Mouse (Mus musculus): ENCODE measurements around the gene Abcf2. TPM values are rescaled to one million over a fixed set of nuclear protein-coding genes. Genes with fewer than 3 reads are reported as not detected.
A peak's percentile ranks its signal among the peaks of the same experiment; 100 is the strongest.

Gene Abcf2
- polyA plus RNA-seq, 1 experiment, result 33.9 TPM

GRCm38 (mm10) chr5:24537618-24538017 lies 39.6 kb downstream of the Abcf2 start:
- 68% methylated on average over 16 of the region's 16 CpGs for WGBS

DNA sequence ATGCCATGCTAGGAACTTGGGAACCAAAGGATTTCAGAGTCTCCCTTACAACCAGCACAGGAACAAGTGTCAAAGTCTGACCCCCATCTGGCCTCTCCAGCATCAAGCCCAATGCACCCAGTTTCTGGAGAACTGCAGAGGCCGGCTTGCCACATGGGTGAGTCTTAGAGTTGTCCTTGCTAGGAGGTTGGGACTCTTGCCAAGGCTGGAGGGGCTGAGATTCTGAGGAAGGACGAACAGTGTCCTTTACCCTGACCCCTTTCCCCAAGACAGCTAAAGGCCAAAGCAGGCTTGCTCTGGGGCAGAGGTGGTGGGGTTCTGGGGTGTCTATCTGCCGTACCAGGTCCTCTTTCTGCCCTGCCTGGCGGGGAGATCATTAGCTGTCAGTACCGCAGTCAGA lies 40.8 kb downstream of the Abcf2 start:
- DNase-seq (ENCODE audit: low read depth, low spot score), result no peak
- WGBS, result 83% methylated on average over 5 of the region's 5 CpGs

More at GRCm38 (mm10) chr5:24537618-24538017, 39.6 kb downstream of the Abcf2 start:
- DNase-seq (ENCODE audit: low read depth, low spot score), result no peak

DNA sequence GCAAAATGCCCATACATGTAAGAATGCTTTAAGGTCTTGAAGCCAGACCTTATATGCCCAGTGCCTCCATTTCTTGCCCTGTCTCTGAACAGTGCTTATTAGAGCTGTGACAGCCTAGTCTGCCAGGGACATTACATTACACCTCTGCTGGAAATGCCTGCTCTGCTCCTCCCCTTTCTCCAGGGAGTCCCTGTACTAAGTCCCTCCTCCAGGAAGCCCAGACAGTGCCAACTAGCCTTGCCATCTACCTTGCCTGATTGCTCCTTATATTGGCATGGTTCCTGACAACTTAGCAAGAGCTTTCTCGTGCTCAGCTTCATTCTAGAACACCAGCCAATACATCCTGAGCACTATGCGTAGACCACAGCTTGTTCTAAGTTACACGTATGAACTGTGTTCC lies 41.5 kb downstream of the Abcf2 start:
- peak; percentile 28 for DNase-seq (ENCODE audit: low read depth, low spot score)

GRCm38 (mm10) chr5:24534292-24534691 lies 43.0 kb downstream of the Abcf2 start:
- 51% methylated on average over 5 of the region's 5 CpGs for WGBS
- no peak for DNase-seq (ENCODE audit: low read depth, low spot score)

More for the DNA sequence above, 41.5 kb downstream of the Abcf2 start:
- 51% methylated on average over 3 of the region's 3 CpGs for WGBS

DNA sequence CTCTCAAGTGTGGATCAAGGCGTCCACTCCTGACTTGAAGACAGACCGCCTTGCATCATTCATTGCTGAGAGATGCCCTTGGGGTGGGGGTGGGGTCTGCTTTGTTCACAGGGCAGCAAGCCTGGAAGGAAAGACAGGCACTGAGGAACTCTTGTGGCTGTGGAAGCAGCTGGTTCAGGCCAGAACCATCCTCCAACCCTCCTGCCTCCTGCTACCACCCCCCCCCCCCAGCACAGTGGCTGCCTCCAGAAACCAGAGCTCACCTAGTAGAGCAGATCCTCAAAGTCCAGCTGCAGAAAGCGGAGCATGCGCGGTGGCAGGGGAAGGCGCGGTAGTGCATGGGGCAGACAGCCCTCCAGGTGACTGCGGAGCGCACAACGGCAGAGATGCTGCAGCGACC lies 43.9 kb downstream of the Abcf2 start:
- 47% methylated on average over 11 of the region's 11 CpGs for WGBS
- no peak for DNase-seq (ENCODE audit: low read depth, low spot score)

GRCm38 (mm10) chr5:24530042-24530689 lies 47.1 kb downstream of the Abcf2 start:
- peak; percentile 76 for DNase-seq (ENCODE audit: low read depth, low spot score)
- WGBS, result 15% methylated on average over 24 of the region's 24 CpGs

GRCm38 (mm10) chr5:24527780-24528179 lies 49.5 kb downstream of the Abcf2 start:
- DNase-seq (ENCODE audit: low read depth, low spot score), result no peak
- WGBS, result 17% methylated on average over 6 of the region's 6 CpGs

DNA sequence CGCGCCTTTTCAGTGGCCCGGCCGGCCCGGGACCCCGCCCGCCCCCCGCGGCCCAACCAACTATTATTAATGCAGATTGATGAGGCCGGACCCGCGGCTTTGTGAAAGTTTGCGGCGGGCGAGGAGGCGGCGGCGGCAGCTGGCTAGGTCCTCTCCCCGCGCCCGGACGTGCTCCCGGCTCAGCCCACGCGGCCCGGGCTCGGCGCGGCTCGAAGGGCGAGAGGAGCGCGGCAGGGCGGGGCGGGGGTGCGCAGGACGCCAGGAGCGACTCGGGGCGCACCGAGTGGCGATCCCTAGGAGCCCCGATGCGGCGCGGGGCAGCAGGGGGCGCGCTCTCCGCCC lies 50.4 kb downstream of the Abcf2 start, which contains the start of gene Gbx1:
Gbx1 (minus strand) TSS at position 314 of the 342 bp plus-strand sequence.
- 1% methylated on average over 49 of the region's 49 CpGs for WGBS
- DNase-seq (ENCODE audit: low read depth, low spot score), result no peak

GRCm38 (mm10) chr5:24526190-24526888 lies 50.9 kb downstream of the Abcf2 start:
- WGBS, result 1% methylated on average over 99 of the region's 109 CpGs
- DNase-seq (ENCODE audit: low read depth, low spot score), result no peak

DNA sequence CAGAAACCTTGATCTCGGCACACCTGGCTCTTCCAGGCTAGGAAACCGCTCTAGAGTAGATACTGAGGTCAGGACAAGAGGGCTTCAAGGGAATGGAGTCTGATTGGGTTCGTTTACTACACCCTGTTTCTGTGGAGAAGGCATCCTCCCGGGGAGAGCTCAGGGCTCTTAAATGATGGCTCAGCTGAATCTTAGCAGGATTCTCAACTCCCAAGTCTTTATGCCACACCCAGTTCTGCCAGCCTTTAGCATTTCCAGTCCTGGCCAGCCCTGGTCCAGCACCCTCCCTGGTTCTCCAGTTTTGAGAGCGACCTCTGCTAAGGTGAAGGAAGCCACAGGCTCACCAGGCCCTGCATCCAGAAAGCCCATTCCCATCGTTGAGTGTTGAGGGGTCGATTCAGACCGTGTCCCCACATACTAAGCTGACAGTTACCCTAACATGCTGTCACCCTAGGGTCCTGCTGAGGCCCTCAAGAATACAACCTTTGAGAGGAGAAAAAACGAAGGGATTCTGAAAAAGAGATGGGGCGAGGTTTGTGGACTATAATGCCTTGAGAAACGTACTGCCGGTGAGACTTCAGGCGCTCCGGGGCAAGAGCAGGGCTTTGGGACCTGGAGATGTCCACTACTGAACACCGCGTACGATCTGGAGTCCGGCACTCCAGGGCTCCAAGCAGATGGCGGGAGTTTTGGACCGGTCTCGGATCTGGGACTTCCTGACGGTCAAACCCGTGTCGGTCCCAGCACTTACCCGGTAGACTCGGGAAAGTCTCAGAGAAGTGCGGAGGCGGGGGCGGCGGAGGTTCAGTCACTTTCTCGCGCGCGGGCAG lies 51.7 kb downstream of the Abcf2 start:
- WGBS, result 6% methylated on average over 34 of the region's 34 CpGs
- DNase-seq (ENCODE audit: low read depth, low spot score), result no peak

DNA sequence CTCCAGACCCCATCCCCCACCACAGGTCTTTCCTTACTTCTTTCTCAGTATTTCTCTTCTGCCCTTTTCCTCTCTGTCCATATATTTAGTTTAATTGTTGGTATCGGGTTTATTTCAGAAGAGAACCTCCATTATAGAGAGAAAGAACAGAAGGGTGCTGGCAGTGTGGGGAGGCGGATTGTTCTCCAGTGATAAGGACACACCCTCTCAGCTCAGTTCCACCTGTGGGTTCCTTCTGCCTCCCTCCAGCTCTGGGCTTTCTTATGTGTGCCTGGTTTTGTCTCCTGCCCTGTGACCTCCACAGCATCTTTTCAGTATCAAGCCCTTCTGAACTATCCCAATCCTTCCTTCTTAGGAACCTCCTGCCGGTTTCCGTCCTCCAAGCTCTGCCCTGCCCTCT lies 52.7 kb downstream of the Abcf2 start:
- 19% methylated on average over 4 of the region's 4 CpGs for WGBS
- no peak for DNase-seq (ENCODE audit: low read depth, low spot score)

DNA sequence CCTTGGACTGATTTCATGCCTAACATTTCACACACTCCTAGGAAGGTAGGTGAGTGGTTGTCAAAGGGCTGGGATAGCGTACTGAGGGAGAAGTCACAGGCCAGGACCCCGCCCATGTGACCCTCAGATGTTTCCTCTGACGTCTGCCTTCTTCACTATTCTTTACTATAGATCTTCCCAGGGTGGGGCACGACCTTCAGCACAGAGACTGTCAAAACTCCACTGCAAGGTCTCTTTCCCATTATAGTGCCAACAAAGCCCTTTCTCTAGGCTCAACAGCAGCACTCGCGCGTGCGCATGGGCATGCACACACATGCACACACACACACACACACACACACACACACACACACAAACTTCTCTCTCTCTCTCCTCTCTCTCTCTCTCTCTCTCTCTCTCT lies 53.5 kb downstream of the Abcf2 start:
- no peak for DNase-seq (ENCODE audit: low read depth, low spot score)
- WGBS, result 45% methylated on average over 8 of the region's 8 CpGs

- no peak for DNase-seq (ENCODE audit: low read depth, low spot score)
- 42% methylated on average over 8 of the region's 8 CpGs for WGBS
Measured at GRCm38 (mm10) chr5:24521366-24521765, 55.9 kb downstream of the Abcf2 start.

Other genes with a start within 250 kb of the Abcf2 start
- 16.6 and 17.6 TPM in 2 replicates for gene Kcnh2, start 225.9 kb downstream of the Abcf2 start, polyA plus RNA-seq (2012; rRNA removed)
- gene Nos3, start 212.7 kb downstream of the Abcf2 start, polyA plus RNA-seq (2012; rRNA removed), result 3.1 and 4.3 TPM in 2 replicates
- gene Atg9b, start 185.3 kb downstream of the Abcf2 start, polyA plus RNA-seq (2012; rRNA removed), result 0.93 and 1.0 TPM in 2 replicates
- gene Abcb8, start 183.8 kb downstream of the Abcf2 start, polyA plus RNA-seq (2012; rRNA removed), result 57.7 and 79.6 TPM in 2 replicates
- 0.38 and 1.1 TPM in 2 replicates for gene Asic3, start 164.1 kb downstream of the Abcf2 start, polyA plus RNA-seq (2012; rRNA removed)
- 59.2 and 62.5 TPM in 2 replicates for gene Cdk5, start 153.9 kb downstream of the Abcf2 start, polyA plus RNA-seq (2012; rRNA removed)
- gene Slc4a2, start 153.6 kb downstream of the Abcf2 start, polyA plus RNA-seq (2012; rRNA removed), result 66.2 and 89.9 TPM in 2 replicates
- 185 and 240 TPM in 2 replicates for gene Fastk, start 132.2 kb downstream of the Abcf2 start, polyA plus RNA-seq (2012; rRNA removed)
- gene Tmub1, start 129.6 kb downstream of the Abcf2 start, polyA plus RNA-seq (2012; rRNA removed), result 65.4 and 70.3 TPM in 2 replicates
- 30.4 and 37.2 TPM in 2 replicates for gene Agap3, start 125.3 kb downstream of the Abcf2 start, polyA plus RNA-seq (2012; rRNA removed)
- gene Gbx1, start 50.3 kb downstream of the Abcf2 start, polyA plus RNA-seq (2012; rRNA removed), result 0.02 TPM in 1 of 2 replicates, not detected in the other
- 0.14 and 0.20 TPM in 2 replicates for gene Asb10, start 36.5 kb downstream of the Abcf2 start, polyA plus RNA-seq (2012; rRNA removed)
- gene 4931409K22Rik, start 20.7 kb downstream of the Abcf2 start, polyA plus RNA-seq (2012; rRNA removed), result not detected in 2 replicates
- 13.5 and 17.4 TPM in 2 replicates for gene Chpf2, start 9.3 kb upstream of the Abcf2 start, polyA plus RNA-seq (2012; rRNA removed)
- 9.3 and 10.0 TPM in 2 replicates for gene Smarcd3, start 46.9 kb upstream of the Abcf2 start, polyA plus RNA-seq (2012; rRNA removed)
- gene Nub1, start 108.1 kb upstream of the Abcf2 start, polyA plus RNA-seq (2012; rRNA removed), result 27.5 and 36.4 TPM in 2 replicates
- 0.62 and 1.3 TPM in 2 replicates for gene Wdr86, start 153.3 kb upstream of the Abcf2 start, polyA plus RNA-seq (2012; rRNA removed)
- gene Crygn, start 180.5 kb upstream of the Abcf2 start, polyA plus RNA-seq (2012; rRNA removed), result 0.11 TPM in 1 of 2 replicates, not detected in the other

Measured in large intestine, adult 2 months (tissue).